In genomic region chr7:135511723-135512122, GRCm38 (mm10) we compare ENCODE assay signal across 20 mouse cellular contexts. TPM values are rescaled to one million over a fixed set of nuclear protein-coding genes. Genes with fewer than 3 reads are reported as not detected.
DNase-seq lines count a peak whose midpoint lies in the region; ATAC-seq and TF ChIP-seq lines count a peak whose summit lies in the region.
"Had no signal": no experiment of that assay in that cellular context is flagged by ENCODE, and none has a peak within 500 bp of the region (broad histone marks: within the 10 kb centered on the region; RNA-seq: fewer than 3 reads in every experiment).

No protein-coding gene starts in this region.

- in situ Hi-C loops in CH12.LX (cut with MboI; ENCODE audit: low pct_ligation_motif_present, low pct_unique_long_range_greater_than_20kb, low sequenced_read_pairs), result no loop called here

- peak overlapping the region; percentile 8; the same call in 1 of the 2 replicates for H3K27ac ChIP-seq in intestine, postnatal 0 days (ENCODE audit: low read depth, low read length)
- no peak overlapping the region for H3K27ac ChIP-seq in intestine, embryonic 15.5 days
- H3K27ac ChIP-seq in CH12.LX (ENCODE audit: insufficient read depth, low read depth), result no peak overlapping the region
- peak overlapping the region; percentile 12; the same call in 1 of the 2 replicates for H3K27ac ChIP-seq in small intestine, adult 2 months (ENCODE audit: insufficient read depth, low read depth, low read length)
- H3K27ac ChIP-seq in hindbrain, embryonic 16.5 days (ENCODE audit: low read depth, low read length), result no peak overlapping the region
- H3K27ac ChIP-seq: embryonic facial prominence, embryonic 13.5 days; forebrain, embryonic 12.5 days; heart, embryonic 13.5 days; hindbrain, embryonic 12.5 days had no signal

- WGBS in intestine, postnatal 0 days, result 86% methylated on average over 3 of the region's 3 CpGs
- 88% methylated on average over 3 of the region's 3 CpGs for WGBS in intestine, embryonic 15.5 days
- WGBS in small intestine, adult 2 months, result 83% methylated on average over 3 of the region's 3 CpGs
- WGBS in hindbrain, embryonic 16.5 days, result 88% methylated on average over 3 of the region's 3 CpGs

- no peak for TF ChIP-seq POLR2A in CH12.LX (IDR thresholded peaks at IDR 0.05; ENCODE audit: low read depth, low read length)
- TF ChIP-seq POLR2A in small intestine, adult 2 months (IDR thresholded peaks at IDR 0.05; ENCODE audit: low read depth, low read length), result no peak

- TF ChIP-seq CTCF in intestine, postnatal 0 days (IDR thresholded peaks at IDR 0.05; ENCODE audit: low read depth), result peak; percentile 23; the same call in 1 of the 2 replicates
- TF ChIP-seq CTCF in CH12.LX (conservative IDR thresholded peaks at IDR 0.05 in 1 of 2, IDR thresholded peaks at IDR 0.05 in 1 of 2; ENCODE audit: low read depth in 2 of 2, low read length in 2 of 2), result peak in 1 of 2 experiments; percentile 57; a peak in 2 of 4 replicates
- TF ChIP-seq CTCF in small intestine, adult 2 months (IDR thresholded peaks at IDR 0.05; ENCODE audit: extremely low read depth, insufficient read length, insufficient replicate concordance, low read depth, low read length), result no peak

- no peak overlapping the region for H3K4me3 ChIP-seq in intestine, postnatal 0 days (ENCODE audit: low read depth, low read length)
- no peak overlapping the region for H3K4me3 ChIP-seq in intestine, embryonic 15.5 days (replicated peaks)
- H3K4me3 ChIP-seq in CH12.LX (replicated peaks in 1 of 3; ENCODE audit: low read depth in 2 of 3, low read length in 2 of 3, poor library complexity in 1 of 3), result no peak overlapping the region
- no peak overlapping the region for H3K4me3 ChIP-seq in small intestine, adult 2 months (ENCODE audit: low read depth, low read length)
- no peak overlapping the region for H3K4me3 ChIP-seq in hindbrain, embryonic 16.5 days (ENCODE audit: low read length)
- H3K4me3 ChIP-seq: embryonic facial prominence, embryonic 13.5 days; forebrain, embryonic 12.5 days; heart, embryonic 13.5 days; hindbrain, embryonic 12.5 days had no signal

- no peak for TF ChIP-seq RAD21 in CH12.LX (IDR thresholded peaks at IDR 0.05; ENCODE audit: low read depth, low read length)

- DNase-seq in CH12.LX (ENCODE audit: extremely low read depth), result peak; percentile 39
- DNase-seq: adrenal gland, adult 8-10 months; adrenal gland, postnatal 36 days; cerebellum, adult 8-10 months; cerebellum, postnatal 14 days; gastrocnemius, postnatal 14 days; heart, postnatal 4 days had no signal

- H3K79me2 ChIP-seq in CH12.LX (replicated peaks; ENCODE audit: control insufficient read depth, extremely low read depth, insufficient read depth, poor library complexity, severe bottlenecking), result no peaks in the 10 kb centered on the region

- H3K36me3 ChIP-seq in intestine, postnatal 0 days (ENCODE audit: control insufficient read depth, insufficient read depth), result peaks cover 22% of the 10 kb centered on the region
- H3K36me3 ChIP-seq in intestine, embryonic 15.5 days, result no peaks in the 10 kb centered on the region
- H3K36me3 ChIP-seq in CH12.LX (replicated peaks in 1 of 2; ENCODE audit: control insufficient read depth in 1 of 2, insufficient read depth in 1 of 2, low read length in 1 of 2), result no peaks in the 10 kb centered on the region
- H3K36me3 ChIP-seq in small intestine, adult 2 months (ENCODE audit: control insufficient read depth, insufficient read depth, low read length), result peaks cover 41% of the 10 kb centered on the region
- H3K36me3 ChIP-seq in hindbrain, embryonic 16.5 days (ENCODE audit: control insufficient read depth, insufficient read depth, low read length), result no peaks in the 10 kb centered on the region
- H3K36me3 ChIP-seq: embryonic facial prominence, embryonic 13.5 days; forebrain, embryonic 12.5 days; heart, embryonic 13.5 days; hindbrain, embryonic 12.5 days had no signal

- H3K4me2 ChIP-seq in intestine, postnatal 0 days (replicated peaks; ENCODE audit: low read depth), result no peak overlapping the region
- no peak overlapping the region for H3K4me2 ChIP-seq in intestine, embryonic 15.5 days (replicated peaks)
- H3K4me2 ChIP-seq in CH12.LX (ENCODE audit: insufficient read depth, low read depth, poor library complexity, severe bottlenecking), result no peak overlapping the region
- H3K4me2 ChIP-seq in hindbrain, embryonic 16.5 days (ENCODE audit: low read length), result no peak overlapping the region
- H3K4me2 ChIP-seq: embryonic facial prominence, embryonic 13.5 days; forebrain, embryonic 12.5 days; heart, embryonic 13.5 days; hindbrain, embryonic 12.5 days had no signal

- 0 out of 2 replicates have a peak, but pooled peaks cover 6% of the 10 kb centered on the region for H3K4me1 ChIP-seq in intestine, postnatal 0 days (replicated peaks; ENCODE audit: control insufficient read depth, insufficient read depth, low read length)
- peaks cover 9% of the 10 kb centered on the region for H3K4me1 ChIP-seq in intestine, embryonic 15.5 days (replicated peaks)
- peaks cover 9 to 52% of the 10 kb centered on the region in 2 experiments for H3K4me1 ChIP-seq in CH12.LX (ENCODE audit: control insufficient read depth in 1 of 2, insufficient read depth in 2 of 2)
- peaks cover 19% of the 10 kb centered on the region for H3K4me1 ChIP-seq in small intestine, adult 2 months (ENCODE audit: control insufficient read depth, insufficient read depth, insufficient read length, low read length)
- H3K4me1 ChIP-seq in hindbrain, embryonic 16.5 days (ENCODE audit: control insufficient read depth, insufficient read depth, low read depth, low read length), result no peaks in the 10 kb centered on the region
- H3K4me1 ChIP-seq: embryonic facial prominence, embryonic 13.5 days; forebrain, embryonic 12.5 days; heart, embryonic 13.5 days; hindbrain, embryonic 12.5 days had no signal

- H3K9ac ChIP-seq in intestine, postnatal 0 days (ENCODE audit: low read depth, low read length), result no peak overlapping the region
- no peak overlapping the region for H3K9ac ChIP-seq in intestine, embryonic 15.5 days
- no peak overlapping the region for H3K9ac ChIP-seq in CH12.LX (ENCODE audit: insufficient read depth, low read depth)
- no peak overlapping the region for H3K9ac ChIP-seq in hindbrain, embryonic 16.5 days (ENCODE audit: low read depth, low read length)
- H3K9ac ChIP-seq: embryonic facial prominence, embryonic 13.5 days; forebrain, embryonic 12.5 days; heart, embryonic 13.5 days; hindbrain, embryonic 12.5 days had no signal

- no peak for TF ChIP-seq EP300 in CH12.LX (IDR thresholded peaks at IDR 0.05; ENCODE audit: low read length)

- H3K27me3 ChIP-seq in intestine, postnatal 0 days (replicated peaks; ENCODE audit: control insufficient read depth, insufficient read depth, low read length), result no peaks in the 10 kb centered on the region
- H3K27me3 ChIP-seq in intestine, embryonic 15.5 days (replicated peaks), result no peaks in the 10 kb centered on the region
- no peaks in the 10 kb centered on the region for H3K27me3 ChIP-seq in CH12.LX (replicated peaks)
- H3K27me3 ChIP-seq in small intestine, adult 2 months (ENCODE audit: control insufficient read depth, insufficient read depth, low read length), result no peaks in the 10 kb centered on the region
- no peaks in the 10 kb centered on the region for H3K27me3 ChIP-seq in hindbrain, embryonic 16.5 days (replicated peaks; ENCODE audit: control insufficient read depth, insufficient read depth, low read length)
- H3K27me3 ChIP-seq: embryonic facial prominence, embryonic 13.5 days; forebrain, embryonic 12.5 days; heart, embryonic 13.5 days; hindbrain, embryonic 12.5 days had no signal

- no peak for ATAC-seq in intestine, postnatal 0 days
- ATAC-seq in intestine, embryonic 15.5 days, result no peak
- ATAC-seq in common myeloid progenitor, adult 5-6 weeks (replicated peaks; ENCODE audit: low read depth, poor library complexity, severe bottlenecking), result 0 out of 2 replicates have a peak, but pooled peaks have one; percentile 22
- no peak for ATAC-seq in hindbrain, embryonic 16.5 days
- ATAC-seq: forebrain, embryonic 16.5 days had no signal

- dilution Hi-C loops in CH12.LX (cut with MboI; ENCODE audit: extremely low pct_ligation_motif_present, extremely low pct_unique_long_range_greater_than_20kb, low sequenced_read_pairs), result no loop called here

- H3K9me3 ChIP-seq in intestine, postnatal 0 days (ENCODE audit: control insufficient read depth), result no peaks in the 10 kb centered on the region
- H3K9me3 ChIP-seq in intestine, embryonic 15.5 days, result no peaks in the 10 kb centered on the region
- H3K9me3 ChIP-seq in CH12.LX (replicated peaks; ENCODE audit: low read length), result no peaks in the 10 kb centered on the region
- H3K9me3 ChIP-seq in hindbrain, embryonic 16.5 days (ENCODE audit: control insufficient read depth, low read length), result no peaks in the 10 kb centered on the region
- H3K9me3 ChIP-seq: embryonic facial prominence, embryonic 13.5 days; forebrain, embryonic 12.5 days; heart, embryonic 13.5 days; hindbrain, embryonic 12.5 days had no signal

TF ChIP-seq in CH12.LX, 34 proteins besides CTCF, POLR2A, EP300 and RAD21 (continues in another document):
- TF ChIP-seq SMC3 (IDR thresholded peaks at IDR 0.05; ENCODE audit: low read depth, low read length), result no peak
- no peak for TF ChIP-seq BHLHE40 (IDR thresholded peaks at IDR 0.05; ENCODE audit: low read depth, low read length)
- no peak for TF ChIP-seq MAFK (IDR thresholded peaks at IDR 0.05; ENCODE audit: insufficient replicate concordance, low read length)
- TF ChIP-seq JUN (IDR thresholded peaks at IDR 0.05; ENCODE audit: insufficient read depth, low read depth, low read length), result no peak
- TF ChIP-seq TCF12 (IDR thresholded peaks at IDR 0.05; ENCODE audit: low read depth, low read length), result no peak
- no peak for TF ChIP-seq MYC (IDR thresholded peaks at IDR 0.05; ENCODE audit: low read depth, low read length)

RNA-seq across cellular contexts. Expression of gene Clrn3, which starts 16.7 kb away (rescaled TPM):
- polyA plus RNA-seq in intestine, postnatal 0 days (2015; fragmentation: Nextera tagmentation; extraction: Ambion mirVana), result 61.7 and 63.6 TPM in 2 replicates
- polyA plus RNA-seq in intestine, embryonic 15.5 days (2015; fragmentation: Nextera tagmentation; extraction: Ambion mirVana), result 28.1 and 30.2 TPM in 2 replicates
- total RNA-seq in CH12.LX (2012; rRNA removed) (not detected in 2 replicates), CH12.LX (2014; rRNA removed) (not detected in 2 replicates)
- polyA plus RNA-seq in CH12.LX (2012; ENCODE audit: insufficient read length, low read depth), result not detected in 2 replicates
- total RNA-seq in common myeloid progenitor, adult 5-6 weeks (2017), result not detected in 2 replicates
- polyA plus RNA-seq in small intestine, adult 2 months (2012; rRNA removed), result 13.8 and 41.7 TPM in 2 replicates
- not detected in 2 replicates for polyA plus RNA-seq in hindbrain, embryonic 16.5 days (2015; fragmentation: Nextera tagmentation; extraction: Ambion mirVana)
- total RNA-seq: adrenal gland, adult 8-10 months; adrenal gland, postnatal 36 days; ES-E14; gastrocnemius, adult 18-20 months; gastrocnemius, postnatal 14 days; heart, postnatal 4 days had no signal
- polyA plus RNA-seq: embryonic facial prominence, embryonic 13.5 days; forebrain, embryonic 12.5 days; forebrain, embryonic 16.5 days; heart, embryonic 13.5 days; heart, postnatal 0 days; hindbrain, embryonic 12.5 days had no signal

RNA-seq across cellular contexts. Expression of gene Ptpre, which starts 25.6 kb away (rescaled TPM):
- polyA plus RNA-seq in intestine, postnatal 0 days (2015; fragmentation: Nextera tagmentation; extraction: Ambion mirVana), result 4.7 and 5.2 TPM in 2 replicates
- 2.4 and 2.6 TPM in 2 replicates for polyA plus RNA-seq in intestine, embryonic 15.5 days (2015; fragmentation: Nextera tagmentation; extraction: Ambion mirVana)
- total RNA-seq in CH12.LX (2012; rRNA removed) (5.3 and 6.9 TPM in 2 replicates), CH12.LX (2014; rRNA removed) (2.3 and 2.4 TPM in 2 replicates)
- polyA plus RNA-seq in CH12.LX (2012; ENCODE audit: insufficient read length, low read depth), result 3.2 and 3.7 TPM in 2 replicates
- total RNA-seq in common myeloid progenitor, adult 5-6 weeks (2017), result 80.7 and 86.9 TPM in 2 replicates
- polyA plus RNA-seq in small intestine, adult 2 months (2012; rRNA removed), result 4.3 and 17.0 TPM in 2 replicates
- 6.9 and 8.1 TPM in 2 replicates for polyA plus RNA-seq in hindbrain, embryonic 16.5 days (2015; fragmentation: Nextera tagmentation; extraction: Ambion mirVana)

Comparison
In these comparisons a context has a peak if more than half of its experiments do, and no peak if none do; other contexts are left out.
1. H3K27ac ChIP-seq: peak in intestine, postnatal 0 days (single experiment) and small intestine, adult 2 months (single experiment); none in intestine, embryonic 15.5 days (single experiment), CH12.LX (single experiment) and hindbrain, embryonic 16.5 days (single experiment).
2. RNA of gene Clrn3, which starts 16.7 kb away (polyA plus RNA-seq): 61.7 to 63.6 TPM in intestine, postnatal 0 days, 13.8 to 41.7 TPM in small intestine, adult 2 months and 28.1 to 30.2 TPM in intestine, embryonic 15.5 days; not detected in CH12.LX and not detected in hindbrain, embryonic 16.5 days; every median in the first group is over 10 times any median in the second.